Mouse (Mus musculus) layer of hippocampus, adult 2 months (tissue): Measurements from ENCODE around the gene Clptm1. TPM values are rescaled to one million over a fixed set of nuclear protein-coding genes. Genes with fewer than 3 reads are reported as not detected.
A peak's percentile ranks its signal among the peaks of the same experiment; 100 is the strongest.

ENCODE experiments used
- DNase-seq, 2 experiments: peaks; one replicate each; pipeline ENCODE4 v3.0.0; 2022; ENCODE audit warnings: low spot score in 2 of 2
- H3K27ac ChIP-seq: fragments of 200-600 bp; 2 replicates; pipeline ENCODE4 v1.8.1; 2022
- H3K4me3 ChIP-seq: fragments of 200-600 bp; 2 replicates; pipeline ENCODE4 v1.8.1; 2022; ENCODE audit warnings: mild to moderate bottlenecking
- CTCF ChIP-seq: fragments of 200-600 bp; conservative IDR thresholded peaks from 2 replicates; pipeline ENCODE4 v1.8.1; 2022; ENCODE audit warnings: antibody characterized with exemption, mild to moderate bottlenecking, moderate library complexity
- long read RNA-seq, 2 experiments: library from polyadenylated mRNA; stranded (forward); transcript quantifications; one replicate each; pipeline ENCODE4 v2.0.0; 2021; ENCODE audit warnings: borderline mapping rate in 2 of 2
- total RNA-seq, 2 experiments: library from RNA; stranded (reverse); gene quantifications; 2 replicates each; pipeline ENCODE4 v1.2.3; 2021

The Clptm1 gene
- total RNA-seq, result 100 to 1,000 TPM; 136 to 151 TPM
- long read RNA-seq, experiment 1, full-length matches to known transcripts, result 294 of 331 reads
- long read RNA-seq, experiment 1, partial matches to known transcripts, result 16 of 331 reads
- long read RNA-seq, experiment 1, other reads (novel, unspliced or antisense), result 21 of 331 reads
- long read RNA-seq, experiment 2, full-length matches to known transcripts, result 397 of 461 reads
- long read RNA-seq, experiment 2, partial matches to known transcripts, result 32 of 461 reads
- long read RNA-seq, experiment 2, other reads (novel, unspliced or antisense), result 32 of 461 reads

DNA sequence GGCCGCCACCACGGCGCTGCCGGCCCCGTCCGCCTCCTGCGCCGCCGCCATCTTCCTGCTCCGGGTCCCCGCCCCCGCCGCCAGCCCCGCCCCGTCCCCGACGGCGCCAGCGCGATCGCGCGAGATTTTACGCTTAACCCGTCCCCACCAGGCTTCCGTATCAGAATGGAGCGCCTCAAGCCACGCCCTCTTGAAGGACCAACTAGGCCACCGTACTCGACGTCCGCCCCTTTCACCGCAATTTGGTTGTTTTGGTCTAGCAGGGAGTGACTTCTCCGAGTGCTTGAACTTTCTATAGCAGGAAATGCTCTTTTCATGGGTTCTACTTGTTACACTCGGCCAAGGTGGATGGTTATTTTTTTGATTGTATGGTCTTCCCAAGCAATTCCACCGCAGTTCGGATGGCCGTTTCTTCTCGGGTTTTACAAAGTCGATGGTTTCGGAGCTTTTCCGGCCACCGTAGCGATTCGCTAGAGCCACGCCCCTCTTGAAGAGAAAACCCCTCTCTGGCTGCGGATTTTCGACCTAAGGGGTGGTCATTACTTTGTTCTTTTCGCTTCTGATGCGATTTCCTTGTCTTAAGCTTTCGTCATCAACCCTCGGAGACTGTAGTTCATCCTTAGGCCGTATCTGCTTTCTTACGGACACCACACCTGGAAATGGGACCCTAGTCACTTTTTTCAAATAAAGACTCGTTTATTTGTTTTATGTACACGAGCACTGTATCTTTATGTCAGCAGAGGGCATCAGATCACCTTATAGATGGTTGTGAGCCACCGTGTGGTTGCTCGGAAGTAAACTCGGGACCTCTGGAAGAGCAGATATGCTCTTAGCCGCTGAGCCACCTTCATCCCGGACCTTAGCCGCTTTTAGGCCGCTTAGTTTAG is at the start of gene Clptm1:
Gene Clptm1, minus strand, starts transcription at position 79 of the 887 bp plus-strand sequence.
- DNase-seq, result peak; percentile 97 to 98
- TF ChIP-seq CTCF, result peak; percentile 66
- H3K4me3 ChIP-seq, result peak within 1 kb of the TSS; percentile 71
- peak within 1 kb of the TSS; percentile 97 for H3K27ac ChIP-seq

DNA sequence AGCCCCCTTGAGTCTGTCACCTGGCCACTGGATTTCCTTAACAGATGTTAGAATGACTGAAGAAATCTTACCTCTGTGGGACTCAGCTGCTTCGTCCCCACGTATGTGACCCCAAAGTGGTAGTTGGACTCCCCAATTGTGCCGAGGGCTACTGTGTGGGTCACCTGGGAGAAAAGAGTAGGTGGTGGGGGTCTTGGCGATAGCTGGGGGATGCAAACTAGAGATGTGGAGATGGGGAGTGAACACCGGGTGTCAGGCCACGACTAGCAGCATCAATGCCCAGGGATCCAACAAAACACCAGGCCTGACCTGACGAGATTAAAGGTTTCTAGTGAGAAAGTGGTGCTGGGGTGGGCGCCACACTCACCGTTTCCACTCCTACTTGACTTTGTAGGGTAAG is 48.8 kb upstream of the Clptm1 start:
- DNase-seq, result no peak
- Histone ChIP-seq H3K27ac (no peak overlapping the region), H3K4me3 (no peak overlapping the region)
- no peak for TF ChIP-seq CTCF

DNA sequence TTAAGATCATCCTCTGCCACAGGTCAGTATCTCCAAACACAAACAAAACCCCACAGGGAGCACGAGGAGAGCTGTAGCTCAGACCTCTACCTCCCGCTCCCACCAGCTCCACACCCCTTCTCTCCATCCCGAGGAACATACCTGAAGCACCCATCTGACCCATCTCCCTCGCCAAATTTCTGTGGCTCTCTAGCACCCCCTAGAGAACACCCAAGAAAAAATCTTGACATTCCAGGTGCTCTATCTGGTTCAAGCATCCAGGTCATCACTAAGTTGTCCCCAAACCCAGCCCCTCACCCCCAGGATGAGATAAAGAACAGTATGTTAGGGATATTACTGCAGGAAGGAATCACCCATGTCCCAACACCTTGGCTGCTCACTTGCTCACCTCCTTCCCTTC is 48.4 kb upstream of the Clptm1 start:
- Histone ChIP-seq H3K4me3 (no peak overlapping the region), H3K27ac (no peak overlapping the region)
- peak in 1 of 2 experiments; percentile 38 for DNase-seq
- TF ChIP-seq CTCF, result peak; percentile 72

DNA sequence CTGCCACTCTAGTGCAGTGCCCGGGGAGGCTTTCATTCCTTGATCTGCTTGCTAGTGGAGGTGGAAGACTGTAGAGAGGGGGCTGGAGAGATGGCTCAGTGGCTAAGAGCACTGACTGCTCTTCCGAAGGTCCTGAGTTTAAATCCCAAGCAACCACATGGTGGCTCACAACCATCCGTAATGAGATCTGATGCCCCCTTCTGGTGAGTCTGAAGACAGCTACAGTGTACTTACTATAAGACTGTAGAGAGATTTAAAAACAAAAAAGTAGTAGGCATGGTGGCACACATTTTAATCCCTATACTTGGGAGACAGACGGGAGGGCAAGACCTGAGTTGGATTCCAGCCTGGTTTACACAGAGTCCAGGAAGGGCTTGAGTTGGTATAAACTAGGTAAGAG is 47.6 kb upstream of the Clptm1 start:
- DNase-seq, result peak in 1 of 2 experiments; percentile 47
- peak; percentile 77 for TF ChIP-seq CTCF
- Histone ChIP-seq H3K27ac (no peak overlapping the region), H3K4me3 (no peak overlapping the region)

DNA sequence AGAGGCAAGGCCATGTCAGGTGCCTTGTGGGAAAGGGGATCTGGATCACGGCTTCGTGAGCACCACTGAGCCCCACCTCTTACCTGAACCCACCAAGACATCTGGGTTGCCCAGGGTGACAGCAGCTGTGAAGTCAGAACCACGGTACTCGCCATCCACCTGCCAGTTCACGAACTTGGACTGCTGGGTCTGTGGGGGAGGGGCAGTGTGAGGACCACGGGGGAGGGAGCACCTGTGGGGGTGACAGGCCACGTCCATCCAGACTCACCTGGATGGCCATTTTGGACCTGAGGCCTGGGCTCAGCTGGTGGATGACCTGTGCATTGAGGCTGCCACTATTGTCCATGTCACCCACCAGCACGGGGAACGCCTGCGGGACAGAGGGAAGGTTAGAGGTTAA is 45.8 kb upstream of the Clptm1 start:
- H3K4me3 ChIP-seq, result no peak overlapping the region
- no peak for TF ChIP-seq CTCF
- no peak overlapping the region for H3K27ac ChIP-seq
- no peak for DNase-seq

DNA sequence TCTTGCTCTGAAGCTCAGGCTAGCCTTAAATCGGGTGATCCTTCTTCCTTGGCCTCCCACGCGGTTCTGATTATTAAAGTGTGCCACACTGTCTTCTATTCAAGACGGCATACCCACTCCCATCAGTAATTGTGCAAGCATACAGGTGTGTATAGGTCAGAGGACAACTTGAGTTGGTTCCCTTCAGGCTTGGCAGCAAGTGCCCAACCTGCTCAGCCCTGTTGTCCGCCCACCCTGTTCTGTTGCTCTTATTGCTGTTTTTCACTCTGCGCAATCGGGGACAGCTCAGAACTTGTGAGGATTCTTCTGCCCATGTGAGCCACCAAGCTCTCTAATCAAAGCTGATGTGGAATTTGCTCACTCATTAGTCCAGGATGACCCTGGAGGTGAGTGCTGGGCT is 40.4 kb upstream of the Clptm1 start:
- Histone ChIP-seq H3K27ac (no peak overlapping the region), H3K4me3 (no peak overlapping the region)
- TF ChIP-seq CTCF, result no peak
- no peak for DNase-seq

DNA sequence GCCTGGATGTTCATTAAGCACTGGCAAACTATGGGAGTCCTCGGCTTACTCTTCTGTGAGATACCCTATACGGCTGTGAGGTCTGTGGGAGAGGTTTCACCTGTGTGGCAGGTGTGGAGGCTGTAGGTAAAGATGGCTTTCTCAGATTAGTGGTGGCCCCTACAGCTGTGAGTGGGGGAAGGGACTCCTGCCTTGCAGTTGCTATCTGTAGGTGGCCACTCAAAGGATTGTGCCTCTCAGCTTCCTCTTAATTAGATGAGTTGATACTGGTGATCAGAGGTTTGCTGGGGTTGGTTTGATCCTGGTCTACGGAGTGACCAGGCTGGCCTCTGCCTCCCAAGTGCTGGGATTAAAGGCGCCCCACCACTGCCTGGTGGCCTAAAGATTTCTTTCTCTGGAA is 39.6 kb upstream of the Clptm1 start:
- Histone ChIP-seq H3K27ac (no peak overlapping the region), H3K4me3 (no peak overlapping the region)
- DNase-seq, result no peak
- no peak for TF ChIP-seq CTCF

DNA sequence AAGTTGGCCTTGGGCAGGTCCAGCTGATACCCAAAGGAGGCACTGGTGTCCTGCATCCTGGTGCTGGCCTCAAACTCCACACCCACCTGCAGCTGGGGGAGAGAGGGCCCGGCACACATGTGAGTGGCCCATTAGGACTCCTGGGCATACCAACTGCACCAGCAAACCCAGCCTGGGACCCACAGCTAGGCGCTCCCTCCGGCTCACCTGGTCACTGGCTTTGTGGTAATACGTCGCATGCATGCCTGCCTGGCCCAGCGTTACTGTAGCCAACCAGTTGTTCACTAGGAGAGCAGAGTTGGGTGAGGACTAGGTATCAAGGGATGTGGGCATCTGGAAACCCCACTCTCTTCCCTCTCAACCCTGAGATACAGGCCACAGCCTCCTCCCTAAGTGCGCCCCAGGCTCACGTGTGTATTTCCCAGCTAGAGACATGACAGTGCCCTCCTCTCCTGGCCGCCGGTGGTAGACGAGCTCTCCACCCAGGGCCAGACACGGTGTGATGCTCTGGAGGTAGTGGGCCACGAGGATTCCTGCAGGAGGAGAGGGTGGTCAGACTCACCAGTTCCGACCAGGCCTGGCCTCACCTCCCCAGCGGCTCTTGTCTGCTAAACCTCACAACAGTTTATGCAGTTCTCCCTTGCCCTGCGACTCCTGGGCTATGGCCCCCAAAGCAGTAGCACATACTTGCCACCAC is 38.2 kb upstream of the Clptm1 start:
- TF ChIP-seq CTCF, result no peak
- H3K27ac ChIP-seq, result no peak overlapping the region
- no peak for DNase-seq
- no peak overlapping the region for H3K4me3 ChIP-seq

DNA sequence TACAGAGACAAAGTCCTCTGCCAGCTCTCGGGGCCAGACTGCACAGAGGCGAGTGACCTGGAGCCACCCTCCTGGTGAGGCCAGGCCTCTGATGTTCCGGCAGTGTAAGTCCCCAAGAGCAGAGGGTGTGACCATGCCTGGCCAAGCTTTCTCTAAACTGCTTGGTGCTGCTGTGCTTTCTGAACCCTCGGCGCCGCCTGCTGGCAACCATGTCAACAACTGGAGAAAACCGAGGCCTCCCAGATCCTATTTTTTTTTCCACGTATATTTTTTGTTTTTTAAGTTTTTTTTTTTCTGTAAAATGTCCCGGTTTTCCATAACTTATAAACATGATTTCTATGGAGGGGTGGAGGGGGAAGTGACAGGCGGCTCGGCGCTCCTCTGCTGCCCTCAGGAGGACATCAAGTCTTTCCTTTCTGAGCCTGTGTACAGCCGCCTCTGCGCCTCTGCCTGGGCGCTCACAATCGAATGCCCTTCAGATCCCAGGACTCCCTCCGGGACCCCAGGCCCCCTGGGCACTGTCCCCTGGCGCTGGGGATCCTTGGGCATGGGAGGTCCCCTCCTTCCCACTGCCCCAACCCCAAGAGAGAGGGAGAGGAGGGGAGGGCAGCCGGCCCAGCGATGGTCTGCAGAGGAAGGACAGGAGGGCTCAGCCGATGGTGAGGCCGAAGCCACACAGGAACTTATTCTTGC is 36.4 kb upstream of the Clptm1 start:
- TF ChIP-seq CTCF, result peak; percentile 85
- Histone ChIP-seq H3K4me3 (no peak overlapping the region), H3K27ac (peak overlapping the region; percentile 91)

DNA sequence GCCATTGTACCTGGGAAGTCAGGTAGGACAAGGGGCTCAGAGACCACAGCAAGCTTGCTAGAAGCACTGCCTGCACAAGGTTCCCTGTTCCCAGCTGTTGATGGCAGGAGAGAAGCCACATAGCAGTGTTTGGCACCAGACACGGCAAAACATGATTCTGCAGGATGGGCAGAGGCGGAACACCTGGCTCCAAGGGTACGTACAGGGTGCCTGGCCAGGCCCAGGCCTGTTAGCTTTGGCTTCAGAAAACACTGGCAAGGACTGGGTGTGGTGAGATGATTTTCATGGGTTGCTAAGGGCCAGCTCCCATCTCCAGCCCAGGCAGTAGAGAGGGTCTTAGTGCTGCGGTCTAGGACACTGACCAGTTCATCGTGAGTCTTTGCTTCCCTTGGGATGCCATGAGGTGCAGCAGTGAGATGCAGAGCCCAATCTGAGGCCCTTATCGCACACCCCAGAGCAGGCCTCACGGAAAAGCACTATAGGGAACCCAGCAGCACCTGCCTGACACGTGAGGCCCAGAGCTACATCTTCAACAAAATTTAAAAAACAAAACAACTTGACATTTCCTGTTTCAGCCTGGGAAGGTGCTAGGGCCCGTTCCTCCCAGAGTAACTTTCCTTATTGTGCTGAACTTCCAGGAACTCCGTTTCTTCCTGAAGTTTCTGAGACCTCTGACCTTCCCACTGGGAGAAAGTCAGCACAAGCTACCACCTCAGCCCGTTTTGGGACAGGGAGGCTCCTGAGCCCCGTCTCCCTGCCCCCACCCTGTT is 35.7 kb upstream of the Clptm1 start:
- DNase-seq, result no peak
- TF ChIP-seq CTCF, result no peak
- H3K27ac ChIP-seq, result peak overlapping the region; percentile 91
- no peak overlapping the region for H3K4me3 ChIP-seq

More for the DNA sequence above, 36.4 kb upstream of the Clptm1 start:
- DNase-seq, result peak; percentile 66 to 72

DNA sequence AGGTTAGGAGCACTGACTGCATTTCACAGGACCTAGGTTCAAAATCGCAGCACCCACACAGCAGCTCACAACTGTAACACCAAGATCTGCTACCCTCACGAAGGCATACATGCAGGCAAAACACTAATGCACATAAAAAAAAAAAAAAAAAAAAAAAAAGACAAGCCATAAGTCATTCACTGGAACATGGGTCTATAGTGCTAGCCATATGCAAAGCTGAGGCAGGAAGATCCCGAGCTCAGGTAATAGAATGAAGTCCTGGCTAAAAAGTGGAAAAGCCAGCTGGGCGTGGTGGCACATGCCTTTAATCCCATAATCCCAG is 35.0 kb upstream of the Clptm1 start:
- no peak for TF ChIP-seq CTCF
- H3K27ac ChIP-seq, result peak overlapping the region; percentile 91

More for the DNA sequence above, 35.0 kb upstream of the Clptm1 start:
- no peak for DNase-seq
- H3K4me3 ChIP-seq, result no peak overlapping the region; the same call in 1 of the 2 replicates
